Mouse (Mus musculus): ENCODE measurements around the gene Tgfb3. TPM values are rescaled to one million over a fixed set of nuclear protein-coding genes. Genes with fewer than 3 reads are reported as not detected.

Gene Tgfb3
- total RNA-seq, 1 experiment, result 1.7 TPM

DNA sequence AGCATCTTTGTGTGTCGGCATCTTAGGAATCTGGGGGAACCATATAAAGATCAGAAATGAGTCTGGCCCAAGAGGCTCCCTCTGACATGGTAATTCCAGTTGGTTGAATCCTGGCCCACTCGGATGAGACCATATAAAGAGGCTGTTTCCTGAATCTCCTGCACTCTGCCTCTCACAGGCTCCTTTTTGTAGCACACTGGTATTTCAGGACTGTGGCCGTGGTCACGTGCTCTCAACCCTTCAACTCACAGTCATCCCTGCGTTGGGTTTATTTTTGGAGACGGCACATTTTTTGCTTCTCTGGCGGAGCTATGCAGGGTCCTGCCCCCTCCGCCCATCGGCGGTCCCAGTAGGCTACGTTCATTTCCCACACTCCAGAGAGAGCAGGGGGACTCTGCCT is 25.5 kb upstream of the Tgfb3 start:
- Histone ChIP-seq H3K4me1 (ENCODE audit: control insufficient read depth in 2 of 2, insufficient read depth in 2 of 2, low read length in 2 of 2, poor library complexity in 1 of 2) (no peaks in the 10 kb centered on the region), H3K36me3 (ENCODE audit: control insufficient read depth, insufficient read depth, low read length, poor library complexity, severe bottlenecking) (no peaks in the 10 kb centered on the region; the same call in 1 of the 2 replicates), H3K9ac (ENCODE audit: insufficient read depth, low read depth, low read length, poor library complexity, severe bottlenecking) (no peak overlapping the region), H3K9me3 (ENCODE audit: control insufficient read depth, insufficient read depth, low read depth, low read length) (no peaks in the 10 kb centered on the region), H3K27ac (ENCODE audit: insufficient read depth, low read depth, low read length, poor library complexity, severe bottlenecking) (no peak overlapping the region), H3K4me3 (ENCODE audit: insufficient read depth in 1 of 2, low read depth in 1 of 2, low read length in 2 of 2, poor library complexity in 1 of 2, severe bottlenecking in 1 of 2) (no peak overlapping the region)
- no peak for DNase-seq (ENCODE audit: low read depth, low spot score)
- TF ChIP-seq HCFC1 (IDR thresholded peaks at IDR 0.05; ENCODE audit: borderline replicate concordance, insufficient read depth, low read length) (no peak), ZC3H11A (IDR thresholded peaks at IDR 0.05; ENCODE audit: borderline replicate concordance, low read depth, low read length) (no peak), CHD2 (IDR thresholded peaks at IDR 0.05; ENCODE audit: low read depth, low read length) (no peak), MAFK (IDR thresholded peaks at IDR 0.05; ENCODE audit: insufficient read depth, low read depth, low read length) (no peak), ZNF384 (IDR thresholded peaks at IDR 0.05; ENCODE audit: low read depth, low read length) (no peak)
- in situ Hi-C loops (cut with MboI; ENCODE audit: low sequenced_read_pairs in 2 of 2, unreplicated experiment in 2 of 2), result no loop called here

- no peaks in the 10 kb centered on the region for H3K4me1 ChIP-seq (ENCODE audit: control insufficient read depth in 2 of 2, insufficient read depth in 2 of 2, low read length in 2 of 2, poor library complexity in 1 of 2)
- TF ChIP-seq MAFK (IDR thresholded peaks at IDR 0.05; ENCODE audit: insufficient read depth, low read depth, low read length) (no peak), ZC3H11A (IDR thresholded peaks at IDR 0.05; ENCODE audit: borderline replicate concordance, low read depth, low read length) (no peak), CHD2 (IDR thresholded peaks at IDR 0.05; ENCODE audit: low read depth, low read length) (no peak), HCFC1 (IDR thresholded peaks at IDR 0.05; ENCODE audit: borderline replicate concordance, insufficient read depth, low read length) (no peak), ZNF384 (IDR thresholded peaks at IDR 0.05; ENCODE audit: low read depth, low read length) (no peak)
- no peak overlapping the region for H3K27ac ChIP-seq (ENCODE audit: insufficient read depth, low read depth, low read length, poor library complexity, severe bottlenecking)
- in situ Hi-C loops (cut with MboI; ENCODE audit: low sequenced_read_pairs in 2 of 2, unreplicated experiment in 2 of 2), result no loop called here
- H3K36me3 ChIP-seq (ENCODE audit: control insufficient read depth, insufficient read depth, low read length, poor library complexity, severe bottlenecking), result no peaks in the 10 kb centered on the region; the same call in 1 of the 2 replicates
- no peak for DNase-seq (ENCODE audit: low read depth, low spot score)
- H3K9me3 ChIP-seq (ENCODE audit: control insufficient read depth, insufficient read depth, low read depth, low read length), result no peaks in the 10 kb centered on the region
- H3K9ac ChIP-seq (ENCODE audit: insufficient read depth, low read depth, low read length, poor library complexity, severe bottlenecking), result no peak overlapping the region
- no peak overlapping the region for H3K4me3 ChIP-seq (ENCODE audit: insufficient read depth in 1 of 2, low read depth in 1 of 2, low read length in 2 of 2, poor library complexity in 1 of 2, severe bottlenecking in 1 of 2)
These were observed 25.0 kb upstream of the Tgfb3 start for GRCm38 (mm10) chr12:86103852-86104251.

- Histone ChIP-seq H3K9me3 (ENCODE audit: control insufficient read depth, insufficient read depth, low read depth, low read length) (no peaks in the 10 kb centered on the region), H3K4me1 (ENCODE audit: control insufficient read depth in 2 of 2, insufficient read depth in 2 of 2, low read length in 2 of 2, poor library complexity in 1 of 2) (no peaks in the 10 kb centered on the region), H3K27ac (ENCODE audit: insufficient read depth, low read depth, low read length, poor library complexity, severe bottlenecking) (no peak overlapping the region), H3K36me3 (ENCODE audit: control insufficient read depth, insufficient read depth, low read length, poor library complexity, severe bottlenecking) (no peaks in the 10 kb centered on the region; the same call in 1 of the 2 replicates), H3K4me3 (ENCODE audit: insufficient read depth in 1 of 2, low read depth in 1 of 2, low read length in 2 of 2, poor library complexity in 1 of 2, severe bottlenecking in 1 of 2) (no peak overlapping the region), H3K9ac (ENCODE audit: insufficient read depth, low read depth, low read length, poor library complexity, severe bottlenecking) (no peak overlapping the region)
- in situ Hi-C loops (cut with MboI; ENCODE audit: low sequenced_read_pairs in 2 of 2, unreplicated experiment in 2 of 2), result no loop called here
- TF ChIP-seq MAFK (IDR thresholded peaks at IDR 0.05; ENCODE audit: insufficient read depth, low read depth, low read length) (no peak), CHD2 (IDR thresholded peaks at IDR 0.05; ENCODE audit: low read depth, low read length) (no peak), ZC3H11A (IDR thresholded peaks at IDR 0.05; ENCODE audit: borderline replicate concordance, low read depth, low read length) (no peak), HCFC1 (IDR thresholded peaks at IDR 0.05; ENCODE audit: borderline replicate concordance, insufficient read depth, low read length) (no peak), ZNF384 (IDR thresholded peaks at IDR 0.05; ENCODE audit: low read depth, low read length) (no peak)
- DNase-seq (ENCODE audit: low read depth, low spot score), result no peak
These were observed 24.6 kb upstream of the Tgfb3 start for GRCm38 (mm10) chr12:86103391-86103790.

GRCm38 (mm10) chr12:86102686-86103085 is 23.8 kb upstream of the Tgfb3 start:
- Histone ChIP-seq H3K9ac (ENCODE audit: insufficient read depth, low read depth, low read length, poor library complexity, severe bottlenecking) (no peak overlapping the region), H3K36me3 (ENCODE audit: control insufficient read depth, insufficient read depth, low read length, poor library complexity, severe bottlenecking) (no peaks in the 10 kb centered on the region; the same call in 1 of the 2 replicates), H3K4me1 (ENCODE audit: control insufficient read depth in 2 of 2, insufficient read depth in 2 of 2, low read length in 2 of 2, poor library complexity in 1 of 2) (no peaks in the 10 kb centered on the region), H3K9me3 (ENCODE audit: control insufficient read depth, insufficient read depth, low read depth, low read length) (no peaks in the 10 kb centered on the region), H3K4me3 (ENCODE audit: insufficient read depth in 1 of 2, low read depth in 1 of 2, low read length in 2 of 2, poor library complexity in 1 of 2, severe bottlenecking in 1 of 2) (no peak overlapping the region), H3K27ac (ENCODE audit: insufficient read depth, low read depth, low read length, poor library complexity, severe bottlenecking) (no peak overlapping the region)
- TF ChIP-seq MAFK (IDR thresholded peaks at IDR 0.05; ENCODE audit: insufficient read depth, low read depth, low read length) (no peak), ZC3H11A (IDR thresholded peaks at IDR 0.05; ENCODE audit: borderline replicate concordance, low read depth, low read length) (no peak), ZNF384 (IDR thresholded peaks at IDR 0.05; ENCODE audit: low read depth, low read length) (no peak), CHD2 (IDR thresholded peaks at IDR 0.05; ENCODE audit: low read depth, low read length) (no peak), HCFC1 (IDR thresholded peaks at IDR 0.05; ENCODE audit: borderline replicate concordance, insufficient read depth, low read length) (no peak)
- in situ Hi-C loops (cut with MboI; ENCODE audit: low sequenced_read_pairs in 2 of 2, unreplicated experiment in 2 of 2), result no loop called here
- DNase-seq (ENCODE audit: low read depth, low spot score), result no peak

DNA sequence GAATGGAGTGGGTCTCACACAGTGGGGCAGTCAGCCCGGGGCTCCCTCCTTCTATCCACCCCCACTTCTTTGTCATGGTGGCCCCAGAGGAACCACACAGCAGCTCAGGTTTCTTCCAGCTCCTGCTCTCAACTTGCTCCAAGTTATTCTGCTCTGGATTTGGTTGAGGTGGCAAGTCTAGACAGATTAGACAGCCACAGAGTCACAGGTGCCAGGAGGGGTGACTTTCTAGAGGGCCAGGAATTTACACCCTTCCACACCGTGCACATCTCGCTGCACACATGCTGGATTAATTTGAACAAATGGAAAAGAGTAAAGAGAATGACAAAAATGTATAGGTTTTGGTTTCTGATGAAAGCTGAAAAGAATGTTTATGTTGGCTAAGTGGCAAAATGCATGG is 21.9 kb upstream of the Tgfb3 start:
- TF ChIP-seq HCFC1 (IDR thresholded peaks at IDR 0.05; ENCODE audit: borderline replicate concordance, insufficient read depth, low read length), result no peak
- no peak for TF ChIP-seq CHD2 (IDR thresholded peaks at IDR 0.05; ENCODE audit: low read depth, low read length)
- no peak for TF ChIP-seq MAFK (IDR thresholded peaks at IDR 0.05; ENCODE audit: insufficient read depth, low read depth, low read length)
- no peak for TF ChIP-seq ZNF384 (IDR thresholded peaks at IDR 0.05; ENCODE audit: low read depth, low read length)
- TF ChIP-seq ZC3H11A (IDR thresholded peaks at IDR 0.05; ENCODE audit: borderline replicate concordance, low read depth, low read length), result no peak
- H3K4me3 ChIP-seq (ENCODE audit: insufficient read depth in 1 of 2, low read depth in 1 of 2, low read length in 2 of 2, poor library complexity in 1 of 2, severe bottlenecking in 1 of 2), result no peak overlapping the region
- no peaks in the 10 kb centered on the region for H3K4me1 ChIP-seq (ENCODE audit: control insufficient read depth in 2 of 2, insufficient read depth in 2 of 2, low read length in 2 of 2, poor library complexity in 1 of 2)
- H3K9ac ChIP-seq (ENCODE audit: insufficient read depth, low read depth, low read length, poor library complexity, severe bottlenecking), result no peak overlapping the region
- H3K27ac ChIP-seq (ENCODE audit: insufficient read depth, low read depth, low read length, poor library complexity, severe bottlenecking), result no peak overlapping the region
- DNase-seq (ENCODE audit: low read depth, low spot score), result no peak
- H3K9me3 ChIP-seq (ENCODE audit: control insufficient read depth, insufficient read depth, low read depth, low read length), result no peaks in the 10 kb centered on the region
- in situ Hi-C loops (cut with MboI; ENCODE audit: low sequenced_read_pairs in 2 of 2, unreplicated experiment in 2 of 2), result no loop called here
- no peaks in the 10 kb centered on the region for H3K36me3 ChIP-seq (ENCODE audit: control insufficient read depth, insufficient read depth, low read length, poor library complexity, severe bottlenecking)
